Mouse (Mus musculus) stomach, embryonic 16.5 days (tissue): Measurements from ENCODE around the gene Rhobtb3. TPM values are rescaled to one million over a fixed set of nuclear protein-coding genes. Genes with fewer than 3 reads are reported as not detected.

Source experiments
- ATAC-seq: fragments of 200-750 bp; cut with Nextera tagmentation; 2 replicates; pipeline ENCODE4 v1.8.0; 2017; ENCODE audit warnings: moderate number of reproducible peaks, moderate TSS enrichment; ENCODE audit not compliant: insufficient read depth, low FRiP score
- H3K27ac ChIP-seq: fragments of 300-500 bp; sonication (generic); 2 replicates; pipeline ENCODE4 v1.5.1; 2014; ENCODE audit warnings: low read length
- H3K27me3 ChIP-seq: fragments of 300-500 bp; sonication (generic); 2 replicates; pipeline ENCODE4 v1.6.1; 2014; ENCODE audit warnings: low read length, control low read depth, mixed read lengths; ENCODE audit not compliant: control insufficient read depth, insufficient read depth
- H3K36me3 ChIP-seq: fragments of 300-500 bp; sonication (generic); 2 replicates; pipeline ENCODE4 v1.6.1; 2014; ENCODE audit warnings: low read length; ENCODE audit not compliant: control insufficient read depth, insufficient read depth
- H3K4me1 ChIP-seq: fragments of 300-500 bp; sonication (generic); 2 replicates; pipeline ENCODE4 v1.6.1; 2014; ENCODE audit warnings: low read length, control low read depth, mixed read lengths; ENCODE audit not compliant: control insufficient read depth, insufficient read depth
- H3K4me2 ChIP-seq: fragments of 300-500 bp; sonication (generic); 2 replicates; pipeline ENCODE4 v1.6.1; 2014; ENCODE audit warnings: low read depth, low read length, mixed read lengths
- H3K4me3 ChIP-seq: fragments of 300-500 bp; sonication (generic); replicated peaks from 2 replicates; pipeline ENCODE4 v1.5.1; 2014; ENCODE audit warnings: mild to moderate bottlenecking, low read length
- H3K9ac ChIP-seq: fragments of 300-500 bp; sonication (generic); 2 replicates; pipeline ENCODE4 v1.6.1; 2014; ENCODE audit warnings: low read length
- H3K9me3 ChIP-seq: fragments of 300-500 bp; sonication (generic); replicated peaks from 2 replicates; pipeline ENCODE4 v1.6.1; 2016; ENCODE audit warnings: low read length, control low read depth; ENCODE audit not compliant: control insufficient read depth
- WGBS: fragments of 180-500 bp; shearing (Covaris S2); extraction: QIAGEN DNeasy Blood & Tissue Kit; methylation state at CpG from one replicate; pipeline ENCODE4 v1.1.7; 2014; 5-methylcytosine and 5-hydroxymethylcytosine counted together
- polyA plus RNA-seq: library from polyadenylated mRNA; unstranded; fragments of >200 nt; fragmentation: Nextera tagmentation; extraction: Ambion mirVana; gene quantifications from 2 replicates; pipeline ENCODE4 v1.2.1, GENCODE M21; 2015

The Rhobtb3 gene
- polyA plus RNA-seq, 1 experiment from 2014 or later: 20.0 TPM

GRCm38 (mm10) chr13:75874608-75875376 lies 68.9 kb downstream of the Rhobtb3 start:
- WGBS: 64% methylated on average over 4 of the region's 4 CpGs
- peaks cover 21% of the 10 kb centered on the region; the same call in 1 of the 2 replicates for H3K36me3 ChIP-seq
- ATAC-seq: no peak

GRCm38 (mm10) chr13:75867876-75868275 lies 75.8 kb downstream of the Rhobtb3 start:
- Histone ChIP-seq H3K4me3 (no peak overlapping the region), H3K27ac (no peak overlapping the region), H3K4me2 (no peak overlapping the region), H3K9me3 (no peaks in the 10 kb centered on the region), H3K36me3 (peaks cover 7% of the 10 kb centered on the region; the same call in 1 of the 2 replicates), H3K4me1 (no peaks in the 10 kb centered on the region), H3K27me3 (no peaks in the 10 kb centered on the region), H3K9ac (no peak overlapping the region)
- 93% methylated on average over 2 of the region's 2 CpGs for WGBS
- no peak for ATAC-seq

More at GRCm38 (mm10) chr13:75874608-75875376, 68.9 kb downstream of the Rhobtb3 start:
- H3K9ac ChIP-seq: no peak overlapping the region
- no peak overlapping the region for H3K4me3 ChIP-seq
- H3K4me2 ChIP-seq: no peak overlapping the region
- no peaks in the 10 kb centered on the region for H3K9me3 ChIP-seq
- no peaks in the 10 kb centered on the region for H3K4me1 ChIP-seq
- H3K27ac ChIP-seq: 0 out of 2 replicates have a peak overlapping the region, but pooled peaks have one; percentile 6
- H3K27me3 ChIP-seq: no peaks in the 10 kb centered on the region

- Histone ChIP-seq H3K36me3 (0 out of 2 replicates have a peak, but pooled peaks cover 7% of the 10 kb centered on the region), H3K9me3 (no peaks in the 10 kb centered on the region), H3K27me3 (no peaks in the 10 kb centered on the region), H3K27ac (no peak overlapping the region), H3K4me3 (no peak overlapping the region), H3K4me2 (no peak overlapping the region), H3K9ac (no peak overlapping the region), H3K4me1 (no peaks in the 10 kb centered on the region)
- no peak for ATAC-seq
These were observed 78.1 kb downstream of the Rhobtb3 start for GRCm38 (mm10) chr13:75865486-75866184.

- no peaks in the 10 kb centered on the region for H3K4me1 ChIP-seq
- WGBS: 48% methylated on average over 1 of the region's 1 CpGs
- no peak overlapping the region for H3K4me2 ChIP-seq
- H3K9ac ChIP-seq: no peak overlapping the region
- no peak overlapping the region for H3K4me3 ChIP-seq
- no peak overlapping the region for H3K27ac ChIP-seq
- ATAC-seq: no peak
- no peaks in the 10 kb centered on the region for H3K9me3 ChIP-seq
- no peaks in the 10 kb centered on the region for H3K27me3 ChIP-seq
- H3K36me3 ChIP-seq: no peaks in the 10 kb centered on the region
These were observed 84.4 kb downstream of the Rhobtb3 start for GRCm38 (mm10) chr13:75859264-75859844.

- H3K4me3 ChIP-seq: no peak overlapping the region
- H3K9ac ChIP-seq: no peak overlapping the region
- H3K36me3 ChIP-seq: no peaks in the 10 kb centered on the region
- no peaks in the 10 kb centered on the region for H3K9me3 ChIP-seq
- no peaks in the 10 kb centered on the region for H3K4me1 ChIP-seq
- H3K4me2 ChIP-seq: no peak overlapping the region
- 91% methylated on average over 3 of the region's 3 CpGs for WGBS
- ATAC-seq: no peak
- no peak overlapping the region for H3K27ac ChIP-seq
- H3K27me3 ChIP-seq: no peaks in the 10 kb centered on the region
These were observed 90.6 kb downstream of the Rhobtb3 start for GRCm38 (mm10) chr13:75853118-75853517.

GRCm38 (mm10) chr13:75852027-75852426 lies 91.7 kb downstream of the Rhobtb3 start:
- Histone ChIP-seq H3K9ac (no peak overlapping the region), H3K4me1 (no peaks in the 10 kb centered on the region), H3K27me3 (no peaks in the 10 kb centered on the region), H3K4me3 (no peak overlapping the region), H3K9me3 (no peaks in the 10 kb centered on the region), H3K4me2 (no peak overlapping the region), H3K36me3 (no peaks in the 10 kb centered on the region), H3K27ac (no peak overlapping the region)
- WGBS: 78% methylated on average over 4 of the region's 4 CpGs
- no peak for ATAC-seq

- Histone ChIP-seq H3K27me3 (no peaks in the 10 kb centered on the region), H3K36me3 (no peaks in the 10 kb centered on the region), H3K27ac (no peak overlapping the region), H3K4me3 (no peak overlapping the region), H3K4me2 (no peak overlapping the region), H3K9me3 (no peaks in the 10 kb centered on the region), H3K9ac (no peak overlapping the region), H3K4me1 (no peaks in the 10 kb centered on the region)
- 81% methylated on average over 6 of the region's 6 CpGs for WGBS
- no peak for ATAC-seq
These were observed 96.7 kb downstream of the Rhobtb3 start for GRCm38 (mm10) chr13:75847027-75847426.

- H3K4me3 ChIP-seq: no peak overlapping the region
- H3K27me3 ChIP-seq: no peaks in the 10 kb centered on the region
- H3K27ac ChIP-seq: no peak overlapping the region; the same call in 1 of the 2 replicates
- H3K9me3 ChIP-seq: no peaks in the 10 kb centered on the region
- H3K36me3 ChIP-seq: no peaks in the 10 kb centered on the region
- 57% methylated on average over 4 of the region's 4 CpGs for WGBS
- peaks cover 13% of the 10 kb centered on the region for H3K4me1 ChIP-seq
- no peak for ATAC-seq
- H3K9ac ChIP-seq: no peak overlapping the region
- H3K4me2 ChIP-seq: no peak overlapping the region
These were observed 98.1 kb downstream of the Rhobtb3 start for GRCm38 (mm10) chr13:75845519-75846166.
